Mouse (Mus musculus): ENCODE data around the gene Abcc5.

The Abcc5 gene

GRCm38 (mm10) chr16:20359643-20360295 is 66.4 kb downstream of the Abcc5 start:
- DNase-seq (ENCODE audit: low spot score in 2 of 2), result no peak

GRCm38 (mm10) chr16:20357837-20358236 is 68.4 kb downstream of the Abcc5 start:
- DNase-seq (ENCODE audit: low spot score in 2 of 2), result peak in 1 of 2 experiments; percentile 17

- no peak for DNase-seq (ENCODE audit: low spot score in 2 of 2)
Measured at GRCm38 (mm10) chr16:20354762-20355161, 71.4 kb downstream of the Abcc5 start.

DNA sequence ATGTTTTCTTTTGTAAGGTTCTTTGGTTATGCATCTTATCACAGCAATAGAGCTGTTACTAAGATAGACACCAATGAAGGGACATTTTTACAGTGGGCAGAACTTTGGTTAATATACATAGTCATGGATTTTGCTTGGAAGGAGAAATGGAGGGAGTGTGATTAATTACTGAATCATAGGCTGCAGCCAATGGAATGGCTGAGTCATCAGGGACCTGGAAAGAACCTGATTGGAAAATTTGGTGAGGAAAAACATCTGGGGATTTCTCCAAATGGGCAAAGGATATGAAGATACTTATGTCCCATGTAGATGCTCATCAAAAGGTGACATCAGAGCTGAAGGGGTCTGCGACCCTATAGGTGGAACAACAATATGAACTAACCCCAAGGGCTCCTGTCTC is 72.2 kb downstream of the Abcc5 start:
- no peak for DNase-seq (ENCODE audit: low spot score in 2 of 2)

- DNase-seq (ENCODE audit: low spot score in 2 of 2), result no peak
Measured at GRCm38 (mm10) chr16:20345464-20345863, 80.7 kb downstream of the Abcc5 start.

DNA sequence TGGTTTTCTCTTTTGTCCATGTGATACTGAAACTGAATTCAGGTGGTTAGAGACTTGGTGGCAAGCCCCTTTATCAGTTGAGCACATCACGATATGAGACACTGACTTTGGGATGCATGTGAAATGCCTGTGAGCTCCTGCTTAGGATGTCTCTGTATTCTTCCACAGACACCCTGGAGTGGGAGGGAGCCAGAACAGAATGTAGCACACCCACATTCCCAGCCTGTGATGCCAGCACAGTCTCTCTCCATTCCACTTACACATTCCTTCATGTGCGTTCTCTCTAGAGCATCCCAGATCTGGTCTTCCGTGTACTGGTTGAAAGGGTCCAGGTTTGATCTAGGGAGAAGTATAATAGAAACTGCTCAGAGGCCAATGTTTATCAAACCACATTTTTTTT is 87.6 kb downstream of the Abcc5 start:
- DNase-seq (ENCODE audit: low spot score in 2 of 2), result no peak

DNA sequence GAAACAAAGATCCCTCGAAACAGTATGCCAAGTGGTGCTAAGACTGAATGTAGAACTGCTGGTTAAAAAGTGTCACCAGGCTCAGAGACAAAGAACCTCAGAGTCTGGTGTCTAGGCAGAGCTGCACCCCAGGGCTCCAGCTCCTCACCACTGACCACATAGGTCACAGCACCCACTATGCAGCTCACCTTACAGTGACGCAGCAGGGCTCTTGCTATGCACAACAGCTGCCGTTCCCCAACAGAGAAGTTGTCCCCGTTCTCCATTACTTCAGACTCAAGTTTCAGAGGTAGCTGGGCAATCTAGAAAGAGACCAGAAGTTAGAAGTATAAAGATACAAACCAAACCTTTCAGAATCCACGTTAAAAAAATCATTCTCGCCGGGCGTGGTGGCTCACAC is 91.3 kb downstream of the Abcc5 start:
- no peak for DNase-seq (ENCODE audit: low spot score in 2 of 2)

GRCm38 (mm10) chr16:20328306-20328705 is 97.9 kb downstream of the Abcc5 start:
- no peak for DNase-seq (ENCODE audit: low spot score in 2 of 2)

DNA sequence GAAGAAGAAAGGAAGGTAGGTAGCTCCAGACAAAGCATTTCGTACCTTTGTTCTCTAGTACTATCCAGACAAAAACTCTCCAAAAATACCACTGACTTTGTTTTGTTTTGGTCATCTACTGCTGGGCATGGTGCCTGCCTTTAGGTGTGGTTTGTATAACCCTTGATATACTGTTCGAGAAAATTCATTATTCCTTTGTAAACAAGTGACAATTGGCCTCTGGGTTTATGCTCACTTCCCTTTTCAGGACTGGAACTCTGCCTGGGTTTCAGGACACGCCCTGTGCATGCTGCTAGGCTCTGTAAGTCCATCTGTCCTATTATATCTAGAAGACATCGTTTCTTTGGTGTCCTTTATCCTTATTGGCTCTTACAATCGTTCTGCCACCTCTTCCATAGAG is 100.9 kb downstream of the Abcc5 start, which contains the start of gene Cyp2ab1:
Cyp2ab1 (minus strand) TSS at position 119 of the 400 bp plus-strand sequence.
- DNase-seq (ENCODE audit: low spot score in 2 of 2), result no peak

DNA sequence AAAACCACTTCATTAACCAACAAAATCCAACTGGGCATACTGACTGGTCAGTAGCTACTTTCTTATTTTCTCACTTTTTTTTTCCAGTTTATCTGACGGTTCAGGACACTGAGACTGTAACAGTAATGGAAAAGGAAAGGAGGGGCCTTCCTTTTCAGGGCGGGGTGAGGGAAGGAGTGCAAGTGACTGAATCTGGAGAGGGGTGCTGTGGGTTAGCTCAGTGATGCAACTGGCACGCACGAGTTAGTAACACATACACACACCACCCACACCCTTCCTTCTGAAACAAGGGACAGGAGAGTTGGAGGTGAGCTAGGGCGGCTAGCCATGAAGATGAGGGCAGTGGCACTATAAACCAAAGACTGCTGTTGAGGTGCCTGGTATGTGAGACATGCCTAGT is 102.3 kb downstream of the Abcc5 start:
- no peak for DNase-seq (ENCODE audit: low spot score in 2 of 2)

GRCm38 (mm10) chr16:20322274-20322673 is 103.9 kb downstream of the Abcc5 start:
- DNase-seq (ENCODE audit: low spot score in 2 of 2), result no peak

- no peak for DNase-seq (ENCODE audit: low spot score in 2 of 2)
Measured at GRCm38 (mm10) chr16:20316770-20317169, 109.4 kb downstream of the Abcc5 start.

DNA sequence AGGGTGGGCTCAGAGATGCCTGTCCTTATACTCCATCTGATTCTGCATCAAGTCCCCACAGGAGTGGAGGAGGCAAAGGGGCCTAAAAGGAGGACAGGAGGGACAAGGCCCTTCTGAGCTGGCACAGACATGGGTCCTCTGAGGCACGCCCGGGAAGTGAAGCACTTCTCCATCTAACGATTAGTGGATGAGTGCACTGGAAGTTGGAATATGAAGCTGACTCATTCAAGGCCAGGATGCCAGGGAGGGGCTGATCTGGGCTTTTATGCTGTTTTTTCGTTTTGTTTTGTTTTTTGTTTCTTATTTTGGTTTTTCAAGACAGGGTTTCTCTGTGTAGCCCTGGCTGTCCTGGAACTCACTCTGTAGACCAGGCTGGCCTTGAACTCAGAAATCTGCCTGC is 110.9 kb downstream of the Abcc5 start:
- no peak for DNase-seq (ENCODE audit: low spot score in 2 of 2)

DNA sequence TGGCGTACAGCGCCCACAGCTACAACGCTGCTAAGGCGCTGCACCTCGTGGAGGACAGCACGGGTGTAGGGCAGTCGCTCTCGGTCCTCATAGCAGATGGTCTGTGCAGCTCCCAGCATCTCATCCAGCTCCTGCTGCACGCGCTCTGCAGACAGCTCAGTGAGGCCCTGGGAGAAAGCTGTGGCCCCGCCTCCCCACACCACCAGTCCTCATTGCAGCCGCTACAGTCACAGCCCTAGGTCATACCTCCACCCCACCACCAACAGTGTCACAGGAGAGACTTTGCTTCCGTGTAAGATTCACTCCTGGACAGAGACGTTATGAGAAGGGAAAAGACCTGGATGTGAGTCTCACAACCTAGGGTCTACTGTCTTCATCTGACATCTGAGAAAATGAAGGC is 113.9 kb downstream of the Abcc5 start:
- no peak for DNase-seq (ENCODE audit: low spot score in 2 of 2)

GRCm38 (mm10) chr16:20301770-20302649 is 124.2 kb downstream of the Abcc5 start, which contains the start of gene Parl:
Parl (minus strand) TSS chr16:20302387.
- peak; percentile 81 to 94 for DNase-seq (ENCODE audit: low spot score in 2 of 2)

- DNase-seq (ENCODE audit: low spot score in 2 of 2), result no peak
Measured at GRCm38 (mm10) chr16:20300076-20300475, 126.1 kb downstream of the Abcc5 start.
